22 mouse cellular contexts compared by ENCODE assay signal in the genomic region with DNA sequence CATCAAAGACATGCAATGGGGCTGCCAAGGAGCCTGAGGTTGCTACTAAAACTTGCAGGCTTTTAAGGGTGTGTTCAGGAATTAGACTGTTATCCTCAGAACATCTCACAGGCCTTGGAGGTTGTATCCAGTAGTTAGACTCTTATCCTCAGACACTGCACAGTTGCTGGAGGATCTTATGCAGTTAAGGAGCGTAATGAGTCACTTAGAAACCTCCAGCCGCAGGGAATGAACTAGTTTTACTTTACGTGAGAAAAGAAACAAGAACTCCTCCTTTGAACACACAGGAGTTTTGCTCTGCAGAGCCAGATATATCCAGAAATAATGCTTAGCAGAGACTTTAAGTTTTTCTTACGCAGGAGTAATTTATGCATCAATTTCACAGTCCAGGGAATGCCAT.
DNase-seq lines count a peak whose midpoint lies in the region; ATAC-seq and TF ChIP-seq lines count a peak whose summit lies in the region.
"Had no signal": no experiment of that assay in that cellular context is flagged by ENCODE, and none has a peak within 500 bp of the region (broad histone marks: within the 10 kb centered on the region; RNA-seq: fewer than 3 reads in every experiment).

No protein-coding gene starts in this region.

- H3K9me3 ChIP-seq in intestine, postnatal 0 days (ENCODE audit: control insufficient read depth), result no peaks in the 10 kb centered on the region
- H3K9me3 ChIP-seq: G1E had no signal

- 86% methylated on average over 4 of the region's 4 CpGs for WGBS in heart, adult 2 months
- WGBS in intestine, postnatal 0 days, result 81% methylated on average over 4 of the region's 4 CpGs

- H3K79me2 ChIP-seq in heart, adult 2 months (replicated peaks; ENCODE audit: control insufficient read depth, insufficient read depth, low read length), result no peaks in the 10 kb centered on the region

- H3K4me1 ChIP-seq in heart, adult 2 months (ENCODE audit: control insufficient read depth, insufficient read depth, low read length), result no peaks in the 10 kb centered on the region
- H3K4me1 ChIP-seq in intestine, postnatal 0 days (replicated peaks; ENCODE audit: control insufficient read depth, insufficient read depth, low read length), result no peaks in the 10 kb centered on the region

- peak; percentile 91 for ATAC-seq in frontal cortex, adult (ENCODE audit: low TSS enrichment)
- no peak for ATAC-seq in intestine, postnatal 0 days
- ATAC-seq: activated CD4-positive, CD25-positive, alpha-beta regulatory T cell, adult 4 months; CD4-positive, CD25-positive, alpha-beta regulatory T cell, adult 4 months; Patski had no signal

- no peaks in the 10 kb centered on the region for H3K27me3 ChIP-seq in heart, adult 2 months (ENCODE audit: control insufficient read depth, insufficient read depth, low read length)
- no peaks in the 10 kb centered on the region for H3K27me3 ChIP-seq in intestine, postnatal 0 days (replicated peaks; ENCODE audit: control insufficient read depth, insufficient read depth, low read length)
- H3K27me3 ChIP-seq: CH12.LX, Patski had no signal

- TF ChIP-seq EP300 in heart, adult 2 months (IDR thresholded peaks at IDR 0.05; ENCODE audit: insufficient read depth, low read depth, low read length), result no peak

- no peak for DNase-seq in frontal cortex, postnatal 36 days (ENCODE audit: low spot score in 2 of 2)
- DNase-seq in heart, adult 11 months, result peak; percentile 65
- no peak for DNase-seq in heart, adult 2 months
- DNase-seq in brain, adult 2 months (ENCODE audit: low read depth, low spot score), result peak; percentile 25
- DNase-seq: adrenal gland, adult 2 months; adrenal gland, adult 8-10 months; adrenal gland, postnatal 10 days; adrenal gland, postnatal 14 days; adrenal gland, postnatal 25 days; adrenal gland, postnatal 36 days; B cell, adult 2 months; cerebellum, adult 11 months; cerebellum, adult 11-12 months; cerebellum, adult 18-20 months; cerebellum, adult 2 months had no signal

- intact Hi-C loops in heart, adult 2 months (cut with DNase I), result no loop called here

- H3K9ac ChIP-seq in heart, adult 2 months (ENCODE audit: low read depth, low read length), result no peak overlapping the region
- H3K9ac ChIP-seq in intestine, postnatal 0 days (ENCODE audit: low read depth, low read length), result no peak overlapping the region

- H3K4me3 ChIP-seq in heart, adult 2 months, result no peak overlapping the region
- no peak overlapping the region for H3K4me3 ChIP-seq in intestine, postnatal 0 days (ENCODE audit: low read depth, low read length)

- no peak overlapping the region for H3K4me2 ChIP-seq in intestine, postnatal 0 days (replicated peaks; ENCODE audit: low read depth)

- H3K27ac ChIP-seq in heart, adult 2 months, result no peak overlapping the region
- no peak overlapping the region for H3K27ac ChIP-seq in intestine, postnatal 0 days (ENCODE audit: low read depth, low read length)

- H3K36me3 ChIP-seq in heart, adult 2 months (ENCODE audit: control insufficient read depth, insufficient read depth, low read length), result no peaks in the 10 kb centered on the region
- no peaks in the 10 kb centered on the region for H3K36me3 ChIP-seq in intestine, postnatal 0 days (ENCODE audit: control insufficient read depth, insufficient read depth)
- H3K36me3 ChIP-seq: G1E had no signal

- TF ChIP-seq POLR2A in heart, adult 2 months (IDR thresholded peaks at IDR 0.05; ENCODE audit: insufficient read depth, low read depth, low read length), result no peak

- no peak for TF ChIP-seq CTCF in heart, adult 2 months (IDR thresholded peaks at IDR 0.05)
- TF ChIP-seq CTCF in intestine, postnatal 0 days (IDR thresholded peaks at IDR 0.05; ENCODE audit: low read depth), result no peak

Comparison
In these comparisons a context has a peak if more than half of its experiments do, and no peak if none do; other contexts are left out.
1. DNase-seq: peak in heart, adult 11 months (single experiment) and brain, adult 2 months (single experiment); none in frontal cortex, postnatal 36 days (0 of 2) and heart, adult 2 months (0 of 2).